Mouse (Mus musculus): ENCODE measurements around the gene Olfr666.

- TF ChIP-seq CTCF (conservative IDR thresholded peaks at IDR 0.05; ENCODE audit: low read length), result no peak
- no peak for TF ChIP-seq NANOG (IDR thresholded peaks at IDR 0.05; ENCODE audit: borderline replicate concordance, low read length)
- TF ChIP-seq POU5F1 (IDR thresholded peaks at IDR 0.05; ENCODE audit: borderline replicate concordance, low read length), result no peak
Measured at GRCm38 (mm10) chr7:104842503-104842902, 53.2 kb downstream of the Olfr666 start, which contains the start of gene Usp17lb.
